Mouse (Mus musculus) neural tube, embryonic 13.5 days (tissue): ENCODE results near the gene Relt. TPM values are rescaled to one million over a fixed set of nuclear protein-coding genes. Genes with fewer than 3 reads are reported as not detected.

ENCODE experiments used
- ATAC-seq: fragments of 200-750 bp; cut with Nextera tagmentation; 2 replicates; pipeline ENCODE4 v1.8.0; 2017; ENCODE audit warnings: low read depth, mild to moderate bottlenecking, moderate TSS enrichment, moderate library complexity
- H3K27ac ChIP-seq: fragments of 300-500 bp; sonication (generic); replicated peaks from 2 replicates; pipeline ENCODE4 v1.5.1; 2015; ENCODE audit warnings: moderate library complexity, mild to moderate bottlenecking, inconsistent platforms
- H3K27me3 ChIP-seq: fragments of 300-500 bp; sonication (generic); 2 replicates; pipeline ENCODE4 v1.6.1; 2015; ENCODE audit warnings: mild to moderate bottlenecking, inconsistent platforms
- H3K36me3 ChIP-seq: fragments of 300-500 bp; sonication (generic); 2 replicates; pipeline ENCODE4 v1.6.1; 2015; ENCODE audit warnings: mild to moderate bottlenecking, inconsistent platforms
- H3K4me1 ChIP-seq: fragments of 300-500 bp; sonication (generic); replicated peaks from 2 replicates; pipeline ENCODE4 v1.6.1; 2015; ENCODE audit warnings: inconsistent platforms
- H3K4me2 ChIP-seq: fragments of 300-500 bp; sonication (generic); 2 replicates; pipeline ENCODE4 v1.6.1; 2015; ENCODE audit warnings: inconsistent platforms, mild to moderate bottlenecking, moderate library complexity
- H3K4me3 ChIP-seq: fragments of 300-500 bp; sonication (generic); 2 replicates; pipeline ENCODE4 v1.5.1; 2015; ENCODE audit warnings: mild to moderate bottlenecking, inconsistent platforms
- H3K9ac ChIP-seq: fragments of 300-500 bp; sonication (generic); 2 replicates; pipeline ENCODE4 v1.6.1; 2015; ENCODE audit warnings: moderate library complexity, mild to moderate bottlenecking, inconsistent platforms
- H3K9me3 ChIP-seq: fragments of 300-500 bp; sonication (generic); 2 replicates; pipeline ENCODE4 v1.6.1; 2016; ENCODE audit warnings: inconsistent platforms
- WGBS: fragments of 180-500 bp; shearing (Covaris S2); methylation state at CpG from one replicate; pipeline ENCODE4 v1.1.7; 2015; 5-methylcytosine and 5-hydroxymethylcytosine counted together
- polyA plus RNA-seq: library from polyadenylated mRNA; unstranded; fragments of >200 nt; fragmentation: Nextera tagmentation; extraction: Ambion mirVana; gene quantifications from 2 replicates; pipeline ENCODE4 v1.2.1, GENCODE M21; 2015

Gene Relt
- 3.7 and 4.6 TPM in 2 replicates for polyA plus RNA-seq

GRCm38 (mm10) chr7:100862828-100863638, at the start of gene Relt:
Gene Relt (minus strand): TSS chr7:100863446.
- H3K36me3 ChIP-seq: no peaks in the 10 kb centered on the region
- peak; percentile 93 for ATAC-seq
- H3K9ac ChIP-seq: peak within 1 kb of the TSS; percentile 84
- H3K27me3 ChIP-seq: no peaks in the 10 kb centered on the region
- peak within 1 kb of the TSS; percentile 97 for H3K4me2 ChIP-seq
- H3K27ac ChIP-seq: peak within 1 kb of the TSS; percentile 84
- H3K4me1 ChIP-seq: peaks cover 14% of the 10 kb centered on the region
- H3K4me3 ChIP-seq: peak within 1 kb of the TSS; percentile 71
- H3K9me3 ChIP-seq: no peaks in the 10 kb centered on the region
- WGBS: under 1% methylated on average over 91 of the region's 91 CpGs

GRCm38 (mm10) chr7:100911791-100912190, 48.5 kb upstream of the Relt start:
- no peaks in the 10 kb centered on the region for H3K27me3 ChIP-seq
- ATAC-seq: no peak
- no peak overlapping the region for H3K9ac ChIP-seq
- H3K4me1 ChIP-seq: peaks cover 40% of the 10 kb centered on the region
- H3K27ac ChIP-seq: no peak overlapping the region; the same call in 1 of the 2 replicates
- no peak overlapping the region for H3K4me3 ChIP-seq
- H3K4me2 ChIP-seq: 0 out of 2 replicates have a peak overlapping the region, but pooled peaks have one; percentile 1
- H3K9me3 ChIP-seq: no peaks in the 10 kb centered on the region
- WGBS: 47% methylated on average over 9 of the region's 9 CpGs
- no peaks in the 10 kb centered on the region for H3K36me3 ChIP-seq

GRCm38 (mm10) chr7:100911246-100911770, 48.1 kb upstream of the Relt start:
- H3K27ac ChIP-seq: no peak overlapping the region; the same call in 1 of the 2 replicates
- no peaks in the 10 kb centered on the region for H3K27me3 ChIP-seq
- ATAC-seq: no peak
- H3K4me2 ChIP-seq: 0 out of 2 replicates have a peak overlapping the region, but pooled peaks have one; percentile 1
- no peak overlapping the region for H3K4me3 ChIP-seq
- no peaks in the 10 kb centered on the region for H3K36me3 ChIP-seq
- peaks cover 39% of the 10 kb centered on the region for H3K4me1 ChIP-seq
- WGBS: 0% methylated on average over 2 of the region's 2 CpGs
- no peaks in the 10 kb centered on the region for H3K9me3 ChIP-seq
- H3K9ac ChIP-seq: no peak overlapping the region

GRCm38 (mm10) chr7:100908567-100908966, 45.3 kb upstream of the Relt start:
- WGBS: 37% methylated on average over 8 of the region's 8 CpGs
- Histone ChIP-seq H3K27ac (0 out of 2 replicates have a peak overlapping the region, but pooled peaks have one; percentile 23), H3K36me3 (no peaks in the 10 kb centered on the region), H3K27me3 (no peaks in the 10 kb centered on the region), H3K9ac (no peak overlapping the region), H3K4me1 (peaks cover 35% of the 10 kb centered on the region), H3K9me3 (no peaks in the 10 kb centered on the region), H3K4me2 (no peak overlapping the region), H3K4me3 (no peak overlapping the region)
- no peak for ATAC-seq

GRCm38 (mm10) chr7:100908061-100908460, 44.8 kb upstream of the Relt start:
- 0 out of 2 replicates have a peak, but pooled peaks have one; percentile 20 for ATAC-seq
- 71% methylated on average over 8 of the region's 8 CpGs for WGBS
- no peak overlapping the region for H3K9ac ChIP-seq

GRCm38 (mm10) chr7:100907231-100907630, 44.0 kb upstream of the Relt start:
- ATAC-seq: no peak
- Histone ChIP-seq H3K27ac (peak overlapping the region; percentile 23; the same call in 1 of the 2 replicates), H3K4me3 (no peak overlapping the region), H3K9me3 (no peaks in the 10 kb centered on the region), H3K4me2 (no peak overlapping the region), H3K27me3 (no peaks in the 10 kb centered on the region), H3K4me1 (peaks cover 26% of the 10 kb centered on the region), H3K9ac (no peak overlapping the region), H3K36me3 (no peaks in the 10 kb centered on the region)
- 0% methylated on average over 1 of the region's 1 CpGs for WGBS

More at GRCm38 (mm10) chr7:100908061-100908460, 44.8 kb upstream of the Relt start:
- Histone ChIP-seq H3K9me3 (no peaks in the 10 kb centered on the region), H3K4me2 (no peak overlapping the region), H3K4me3 (no peak overlapping the region), H3K4me1 (peaks cover 34% of the 10 kb centered on the region), H3K27me3 (no peaks in the 10 kb centered on the region), H3K36me3 (no peaks in the 10 kb centered on the region), H3K27ac (peak overlapping the region; percentile 23; the same call in 1 of the 2 replicates)

- no peaks in the 10 kb centered on the region for H3K27me3 ChIP-seq
Observed at GRCm38 (mm10) chr7:100906029-100906789, 43.0 kb upstream of the Relt start.

GRCm38 (mm10) chr7:100905037-100905436, 41.8 kb upstream of the Relt start:
- Histone ChIP-seq H3K9ac (0 out of 2 replicates have a peak overlapping the region, but pooled peaks have one; percentile 22), H3K27me3 (no peaks in the 10 kb centered on the region), H3K9me3 (no peaks in the 10 kb centered on the region), H3K4me2 (no peak overlapping the region), H3K36me3 (no peaks in the 10 kb centered on the region), H3K4me1 (peaks cover 10% of the 10 kb centered on the region; the same call in 1 of the 2 replicates), H3K4me3 (no peak overlapping the region), H3K27ac (no peak overlapping the region)
- 95% methylated on average over 7 of the region's 7 CpGs for WGBS
- ATAC-seq: no peak

More at GRCm38 (mm10) chr7:100906029-100906789, 43.0 kb upstream of the Relt start:
- H3K4me3 ChIP-seq: no peak overlapping the region
- WGBS: 92% methylated on average over 10 of the region's 10 CpGs
- H3K27ac ChIP-seq: no peak overlapping the region
- H3K9me3 ChIP-seq: no peaks in the 10 kb centered on the region
- H3K4me2 ChIP-seq: no peak overlapping the region
- H3K9ac ChIP-seq: no peak overlapping the region
- H3K36me3 ChIP-seq: no peaks in the 10 kb centered on the region
- H3K4me1 ChIP-seq: peaks cover 16% of the 10 kb centered on the region
- no peak for ATAC-seq

- H3K4me1 ChIP-seq: peaks cover 10% of the 10 kb centered on the region; the same call in 1 of the 2 replicates
- no peak overlapping the region for H3K27ac ChIP-seq
- H3K27me3 ChIP-seq: no peaks in the 10 kb centered on the region
- no peak for ATAC-seq
- H3K9ac ChIP-seq: no peak overlapping the region
- no peak overlapping the region for H3K4me3 ChIP-seq
- H3K9me3 ChIP-seq: no peaks in the 10 kb centered on the region
- H3K36me3 ChIP-seq: no peaks in the 10 kb centered on the region
- H3K4me2 ChIP-seq: no peak overlapping the region
- WGBS: 88% methylated on average over 5 of the region's 5 CpGs
Observed at GRCm38 (mm10) chr7:100904612-100905011, 41.4 kb upstream of the Relt start.

GRCm38 (mm10) chr7:100902451-100903137, 39.3 kb upstream of the Relt start:
- no peak for ATAC-seq
- no peak overlapping the region for H3K9ac ChIP-seq
- H3K27me3 ChIP-seq: no peaks in the 10 kb centered on the region
- no peak overlapping the region for H3K4me2 ChIP-seq
- no peaks in the 10 kb centered on the region for H3K36me3 ChIP-seq
- no peak overlapping the region for H3K4me3 ChIP-seq
- H3K27ac ChIP-seq: no peak overlapping the region
- WGBS: 84% methylated on average over 9 of the region's 9 CpGs
- H3K9me3 ChIP-seq: no peaks in the 10 kb centered on the region
- H3K4me1 ChIP-seq: no peaks in the 10 kb centered on the region; the same call in 1 of the 2 replicates

GRCm38 (mm10) chr7:100897828-100898227, 34.6 kb upstream of the Relt start:
- H3K4me2 ChIP-seq: no peak overlapping the region
- peaks cover 24% of the 10 kb centered on the region for H3K4me1 ChIP-seq
- H3K36me3 ChIP-seq: no peaks in the 10 kb centered on the region
- H3K4me3 ChIP-seq: no peak overlapping the region
- no peak overlapping the region for H3K9ac ChIP-seq
- H3K9me3 ChIP-seq: no peaks in the 10 kb centered on the region
- ATAC-seq: no peak
- no peaks in the 10 kb centered on the region for H3K27me3 ChIP-seq
- WGBS: 90% methylated on average over 5 of the region's 5 CpGs
- H3K27ac ChIP-seq: no peak overlapping the region
